Mouse (Mus musculus) kidney, postnatal 0 days (tissue): Measurements from ENCODE around the gene 1700057G04Rik. TPM values are rescaled to one million over a fixed set of nuclear protein-coding genes. Genes with fewer than 3 reads are reported as not detected.

Experiments
- ATAC-seq: fragments of 200-750 bp; cut with Nextera tagmentation; replicated peaks from 2 replicates; pipeline ENCODE4 v1.8.0; 2017; ENCODE audit warnings: low read depth, moderate number of reproducible peaks, moderate TSS enrichment, moderate library complexity; ENCODE audit not compliant: low FRiP score
- DNase-seq: peaks from one replicate; pipeline ENCODE4 v3.0.0-alpha.2; 2016; ENCODE audit warnings: low spot score
- H3K27ac ChIP-seq: fragments of 300-500 bp; sonication (generic); 2 replicates; pipeline ENCODE4 v1.5.1; 2014; ENCODE audit warnings: mild to moderate bottlenecking
- H3K27me3 ChIP-seq: fragments of 300-500 bp; sonication (generic); 2 replicates; pipeline ENCODE4 v1.6.1; 2014; ENCODE audit warnings: low read length, mixed read lengths; ENCODE audit not compliant: insufficient read depth
- H3K36me3 ChIP-seq: fragments of 300-500 bp; sonication (generic); 2 replicates; pipeline ENCODE4 v1.6.1; 2014; ENCODE audit warnings: low read length, mixed read lengths; ENCODE audit not compliant: insufficient read depth
- H3K4me1 ChIP-seq: fragments of 300-500 bp; sonication (generic); replicated peaks from 2 replicates; pipeline ENCODE4 v1.6.1; 2014; ENCODE audit warnings: antibody characterized with exemption, low read length, mixed read lengths; ENCODE audit not compliant: insufficient read depth
- H3K4me2 ChIP-seq: fragments of 300-500 bp; sonication (generic); 2 replicates; pipeline ENCODE4 v1.6.1; 2014; ENCODE audit warnings: mild to moderate bottlenecking, low read length, moderate library complexity, mixed read lengths
- H3K4me3 ChIP-seq: fragments of 300-500 bp; sonication (generic); replicated peaks from 2 replicates; pipeline ENCODE4 v1.5.1; 2014; ENCODE audit warnings: low read depth, low read length
- H3K9ac ChIP-seq: fragments of 300-500 bp; sonication (generic); 2 replicates; pipeline ENCODE4 v1.6.1; 2014; ENCODE audit warnings: low read depth, low read length
- H3K9me3 ChIP-seq: fragments of 300-500 bp; sonication (generic); replicated peaks from 2 replicates; pipeline ENCODE4 v1.6.1; 2016; ENCODE audit warnings: low read length, inconsistent platforms, mixed read lengths
- CTCF ChIP-seq: IDR thresholded peaks from 2 replicates; pipeline ENCODE4 v1.5.1; 2016; ENCODE audit warnings: antibody characterized with exemption, low read depth, mild to moderate bottlenecking, moderate library complexity
- WGBS: fragments of 180-500 bp; shearing (Covaris S2); extraction: QIAGEN DNeasy Blood & Tissue Kit; methylation state at CpG from one replicate; pipeline ENCODE4 v1.1.7; 2014; 5-methylcytosine and 5-hydroxymethylcytosine counted together
- polyA plus RNA-seq: library from polyadenylated mRNA; unstranded; fragments of >200 nt; fragmentation: Nextera tagmentation; extraction: Ambion mirVana; gene quantifications from 2 replicates; pipeline ENCODE4 v1.2.1, GENCODE M21; 2015

The 1700057G04Rik gene
- polyA plus RNA-seq, 1 experiment from 2014 or later = 0.30 TPM

DNA sequence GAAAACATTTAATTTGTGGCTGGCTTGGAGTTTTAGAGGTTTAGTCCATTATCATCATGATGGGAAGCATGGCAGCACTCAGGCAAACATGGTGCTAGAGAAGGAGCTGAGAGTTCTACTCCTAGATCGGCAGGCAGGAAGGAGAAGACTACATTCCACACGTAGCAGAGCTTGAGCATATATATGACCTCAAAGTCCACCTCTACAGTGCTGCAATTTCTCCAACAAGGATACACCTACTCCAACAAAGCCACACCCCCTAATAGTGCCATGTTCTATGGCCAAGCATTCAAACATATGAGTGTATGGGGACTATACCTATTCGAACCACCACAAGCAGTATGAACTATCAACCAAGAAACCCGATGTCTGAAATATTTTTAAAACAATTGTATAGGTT, 22.2 kb downstream of the 1700057G04Rik start:
- no peak for ATAC-seq
- Histone ChIP-seq H3K4me3 (no peak overlapping the region), H3K27ac (no peak overlapping the region), H3K9me3 (no peaks in the 10 kb centered on the region), H3K27me3 (no peaks in the 10 kb centered on the region), H3K36me3 (no peaks in the 10 kb centered on the region), H3K4me2 (no peak overlapping the region), H3K4me1 (no peaks in the 10 kb centered on the region), H3K9ac (no peak overlapping the region)
- DNase-seq = no peak
- TF ChIP-seq CTCF = no peak
- 84% methylated on average over 4 of the region's 4 CpGs for WGBS

DNA sequence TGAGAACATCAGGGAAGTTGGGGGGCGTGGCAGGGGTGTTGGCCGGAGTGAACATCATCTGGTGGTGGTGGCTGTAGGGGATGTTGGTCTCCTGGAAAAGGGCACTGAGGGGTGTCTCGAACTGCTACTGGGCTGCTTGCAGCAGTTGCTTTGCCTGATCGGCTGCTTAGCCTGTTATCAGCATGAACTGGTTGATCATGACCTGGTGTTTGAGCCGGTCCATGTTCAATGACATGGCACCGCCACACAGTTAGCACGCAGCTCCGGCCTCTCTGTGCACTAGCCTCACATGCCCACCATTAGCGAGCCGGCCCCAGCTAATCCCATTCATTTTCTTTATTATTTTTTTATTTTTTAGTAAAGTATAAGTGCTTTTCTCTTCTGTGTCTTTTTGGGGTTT, 25.7 kb downstream of the 1700057G04Rik start:
- no peak for ATAC-seq
- TF ChIP-seq CTCF = no peak

DNA sequence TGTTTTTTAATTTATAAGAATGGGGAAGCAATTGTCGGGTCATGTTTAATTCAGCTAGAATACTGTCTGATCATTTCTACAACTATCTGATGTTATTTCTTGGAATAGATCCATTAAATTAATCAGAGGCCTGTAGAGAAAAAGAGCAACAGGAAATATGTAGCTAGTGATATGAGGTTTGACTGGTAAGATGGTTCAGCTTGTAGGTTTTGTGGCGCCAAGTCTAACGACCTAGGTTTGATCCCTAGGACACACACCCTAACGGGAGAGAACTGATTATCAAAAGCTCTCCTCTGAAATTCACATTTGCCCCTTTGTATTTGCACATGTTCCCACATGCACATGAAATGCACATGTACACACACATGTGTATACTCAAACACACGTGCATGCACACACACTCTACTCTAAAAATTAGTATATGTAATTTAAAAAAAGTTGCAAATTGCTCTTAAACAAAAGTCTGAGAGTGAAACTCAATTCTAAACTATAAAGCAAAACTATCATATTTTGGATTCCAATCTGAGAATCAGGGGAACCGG, 26.2 kb downstream of the 1700057G04Rik start:
- no peak overlapping the region for H3K27ac ChIP-seq
- H3K9me3 ChIP-seq = no peaks in the 10 kb centered on the region
- H3K4me3 ChIP-seq = no peak overlapping the region
- H3K27me3 ChIP-seq = no peaks in the 10 kb centered on the region
- H3K4me1 ChIP-seq = no peaks in the 10 kb centered on the region
- no peak overlapping the region for H3K4me2 ChIP-seq
- no peaks in the 10 kb centered on the region for H3K36me3 ChIP-seq
- ATAC-seq (no peak), DNase-seq (no peak)
- TF ChIP-seq CTCF = no peak
- no peak overlapping the region for H3K9ac ChIP-seq
- 87% methylated on average over 6 of the region's 6 CpGs for WGBS

More for the DNA sequence above, 25.7 kb downstream of the 1700057G04Rik start:
- Histone ChIP-seq H3K27ac (no peak overlapping the region), H3K4me1 (no peaks in the 10 kb centered on the region), H3K4me2 (no peak overlapping the region), H3K27me3 (no peaks in the 10 kb centered on the region), H3K36me3 (no peaks in the 10 kb centered on the region), H3K9me3 (no peaks in the 10 kb centered on the region), H3K4me3 (no peak overlapping the region), H3K9ac (no peak overlapping the region)
- WGBS = 97% methylated on average over 10 of the region's 10 CpGs
- DNase-seq = no peak

DNA sequence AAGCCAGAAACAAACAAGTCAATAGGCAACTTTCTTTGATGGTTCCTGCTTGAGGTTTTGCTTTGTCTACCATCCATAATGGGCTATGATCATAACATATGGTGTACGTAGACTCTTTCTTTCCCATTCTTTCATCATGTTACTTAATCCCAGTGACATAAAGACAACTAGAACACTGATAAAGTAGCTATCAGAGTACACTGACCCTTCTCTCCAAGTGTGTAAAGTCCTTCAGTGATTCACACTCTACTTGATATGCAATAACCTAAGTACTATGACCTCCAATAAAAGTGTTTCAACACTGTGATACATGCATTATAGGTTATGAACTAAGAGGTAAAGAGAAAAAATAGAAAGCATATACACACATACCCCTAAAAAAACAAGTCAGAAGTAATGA, 27.9 kb downstream of the 1700057G04Rik start:
- 91% methylated on average over 1 of the region's 1 CpGs for whole genome bisulfite sequencing
- ATAC-seq (no peak), DNase-seq (no peak)
- no peaks in the 10 kb centered on the region for H3K27me3 ChIP-seq
- H3K9me3 ChIP-seq = no peaks in the 10 kb centered on the region
- H3K4me3 ChIP-seq = no peak overlapping the region
- H3K9ac ChIP-seq = no peak overlapping the region
- H3K4me1 ChIP-seq = no peaks in the 10 kb centered on the region
- H3K36me3 ChIP-seq = no peaks in the 10 kb centered on the region
- TF ChIP-seq CTCF = no peak
- H3K4me2 ChIP-seq = no peak overlapping the region
- H3K27ac ChIP-seq = no peak overlapping the region

DNA sequence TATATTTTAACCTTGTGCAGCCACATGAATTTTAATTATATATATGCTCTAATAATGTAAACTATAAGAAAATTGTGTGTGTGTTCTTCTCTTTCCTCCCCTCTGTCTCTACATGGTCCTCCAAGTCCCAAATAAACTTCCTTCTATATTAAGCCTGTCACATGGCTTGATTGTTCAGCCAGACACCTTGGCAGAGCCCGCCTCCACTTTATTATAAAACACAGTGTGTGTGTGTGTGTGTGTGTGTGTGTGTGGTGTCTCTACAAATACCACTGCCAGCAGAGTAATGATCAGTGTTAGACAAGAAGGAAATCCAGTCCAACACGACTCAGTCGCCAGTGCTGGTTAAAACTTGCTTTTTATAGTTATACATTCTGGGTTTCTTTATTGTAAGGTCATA, 28.5 kb downstream of the 1700057G04Rik start:
- no peak overlapping the region for H3K27ac ChIP-seq
- no peaks in the 10 kb centered on the region for H3K4me1 ChIP-seq
- ATAC-seq (no peak), DNase-seq (no peak)
- no peaks in the 10 kb centered on the region for H3K36me3 ChIP-seq
- no peak overlapping the region for H3K4me3 ChIP-seq
- 75% methylated on average over 3 of the region's 3 CpGs for WGBS
- H3K9ac ChIP-seq = no peak overlapping the region
- H3K4me2 ChIP-seq = no peak overlapping the region
- no peaks in the 10 kb centered on the region for H3K9me3 ChIP-seq
- TF ChIP-seq CTCF = no peak
- no peaks in the 10 kb centered on the region for H3K27me3 ChIP-seq

DNA sequence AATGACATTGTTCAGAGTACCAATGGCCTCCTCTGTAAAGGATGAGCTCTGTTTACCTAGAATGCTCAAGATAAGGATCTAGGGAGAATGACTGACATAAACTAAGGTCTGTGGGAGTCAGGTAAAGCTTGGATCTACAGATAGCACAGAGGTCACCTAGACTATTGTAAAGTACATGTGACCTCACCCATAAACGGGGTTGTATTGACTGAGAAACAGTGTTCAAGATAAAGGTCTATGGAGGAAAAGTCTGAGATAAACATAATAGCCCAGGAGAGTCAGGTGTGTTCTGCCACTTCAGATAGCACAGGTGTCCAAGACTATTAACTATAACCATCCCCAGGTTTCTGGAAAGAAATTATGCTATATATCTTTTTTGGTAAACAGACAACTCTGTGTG, 29.8 kb downstream of the 1700057G04Rik start:
- H3K27me3 ChIP-seq = no peaks in the 10 kb centered on the region
- DNase-seq (no peak), ATAC-seq (no peak)
- WGBS = 69% methylated on average over 1 of the region's 1 CpGs
- no peak overlapping the region for H3K4me2 ChIP-seq
- no peak overlapping the region for H3K4me3 ChIP-seq
- H3K36me3 ChIP-seq = no peaks in the 10 kb centered on the region
- no peaks in the 10 kb centered on the region for H3K9me3 ChIP-seq
- H3K27ac ChIP-seq = no peak overlapping the region
- no peaks in the 10 kb centered on the region for H3K4me1 ChIP-seq
- no peak overlapping the region for H3K9ac ChIP-seq
- TF ChIP-seq CTCF = no peak

DNA sequence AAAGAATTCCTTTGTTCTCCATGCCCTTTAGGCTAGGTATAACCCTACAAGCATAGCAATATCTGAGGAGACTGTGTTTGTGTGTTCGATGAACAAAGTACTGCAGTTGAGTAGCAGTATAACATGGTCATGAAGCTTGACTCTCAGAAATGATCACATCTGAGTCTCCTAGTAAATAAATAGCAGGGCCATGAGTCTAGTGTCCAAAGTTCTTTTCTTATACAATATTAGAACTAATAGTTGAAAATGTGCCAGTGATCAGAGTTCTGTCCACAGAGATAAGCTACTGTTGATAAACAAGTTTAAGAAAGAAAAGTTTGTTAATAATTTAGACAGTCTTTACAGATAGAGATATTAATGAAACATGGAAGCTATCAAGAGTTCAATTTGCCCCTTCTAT, 42.7 kb downstream of the 1700057G04Rik start:
- Histone ChIP-seq H3K4me2 (no peak overlapping the region), H3K9me3 (no peaks in the 10 kb centered on the region), H3K4me3 (no peak overlapping the region), H3K4me1 (no peaks in the 10 kb centered on the region), H3K27me3 (no peaks in the 10 kb centered on the region), H3K27ac (no peak overlapping the region), H3K36me3 (no peaks in the 10 kb centered on the region), H3K9ac (no peak overlapping the region)
- ATAC-seq = no peak
- DNase-seq = peak; percentile 3
- TF ChIP-seq CTCF = no peak
- WGBS = 95% methylated on average over 1 of the region's 1 CpGs
